Mouse (Mus musculus) kidney, postnatal 0 days (tissue): Measurements from ENCODE around the gene 7530416G11Rik. TPM values are rescaled to one million over a fixed set of nuclear protein-coding genes. Genes with fewer than 3 reads are reported as not detected.

Experiments
- ATAC-seq: fragments of 200-750 bp; cut with Nextera tagmentation; replicated peaks from 2 replicates; pipeline ENCODE4 v1.8.0; 2017; ENCODE audit warnings: low read depth, moderate number of reproducible peaks, moderate TSS enrichment, moderate library complexity; ENCODE audit not compliant: low FRiP score
- DNase-seq: peaks from one replicate; pipeline ENCODE4 v3.0.0-alpha.2; 2016; ENCODE audit warnings: low spot score
- H3K27ac ChIP-seq: fragments of 300-500 bp; sonication (generic); 2 replicates; pipeline ENCODE4 v1.5.1; 2014; ENCODE audit warnings: mild to moderate bottlenecking
- H3K27me3 ChIP-seq: fragments of 300-500 bp; sonication (generic); 2 replicates; pipeline ENCODE4 v1.6.1; 2014; ENCODE audit warnings: low read length, mixed read lengths; ENCODE audit not compliant: insufficient read depth
- H3K36me3 ChIP-seq: fragments of 300-500 bp; sonication (generic); 2 replicates; pipeline ENCODE4 v1.6.1; 2014; ENCODE audit warnings: low read length, mixed read lengths; ENCODE audit not compliant: insufficient read depth
- H3K4me1 ChIP-seq: fragments of 300-500 bp; sonication (generic); replicated peaks from 2 replicates; pipeline ENCODE4 v1.6.1; 2014; ENCODE audit warnings: antibody characterized with exemption, low read length, mixed read lengths; ENCODE audit not compliant: insufficient read depth
- H3K4me2 ChIP-seq: fragments of 300-500 bp; sonication (generic); 2 replicates; pipeline ENCODE4 v1.6.1; 2014; ENCODE audit warnings: mild to moderate bottlenecking, low read length, moderate library complexity, mixed read lengths
- H3K4me3 ChIP-seq: fragments of 300-500 bp; sonication (generic); replicated peaks from 2 replicates; pipeline ENCODE4 v1.5.1; 2014; ENCODE audit warnings: low read depth, low read length
- H3K9ac ChIP-seq: fragments of 300-500 bp; sonication (generic); 2 replicates; pipeline ENCODE4 v1.6.1; 2014; ENCODE audit warnings: low read depth, low read length
- H3K9me3 ChIP-seq: fragments of 300-500 bp; sonication (generic); replicated peaks from 2 replicates; pipeline ENCODE4 v1.6.1; 2016; ENCODE audit warnings: low read length, inconsistent platforms, mixed read lengths
- CTCF ChIP-seq: IDR thresholded peaks from 2 replicates; pipeline ENCODE4 v1.5.1; 2016; ENCODE audit warnings: antibody characterized with exemption, low read depth, mild to moderate bottlenecking, moderate library complexity
- WGBS: fragments of 180-500 bp; shearing (Covaris S2); extraction: QIAGEN DNeasy Blood & Tissue Kit; methylation state at CpG from one replicate; pipeline ENCODE4 v1.1.7; 2014; 5-methylcytosine and 5-hydroxymethylcytosine counted together
- polyA plus RNA-seq: library from polyadenylated mRNA; unstranded; fragments of >200 nt; fragmentation: Nextera tagmentation; extraction: Ambion mirVana; gene quantifications from 2 replicates; pipeline ENCODE4 v1.2.1, GENCODE M21; 2015

The 7530416G11Rik gene
- polyA plus RNA-seq, 1 experiment from 2014 or later, result not detected

DNA sequence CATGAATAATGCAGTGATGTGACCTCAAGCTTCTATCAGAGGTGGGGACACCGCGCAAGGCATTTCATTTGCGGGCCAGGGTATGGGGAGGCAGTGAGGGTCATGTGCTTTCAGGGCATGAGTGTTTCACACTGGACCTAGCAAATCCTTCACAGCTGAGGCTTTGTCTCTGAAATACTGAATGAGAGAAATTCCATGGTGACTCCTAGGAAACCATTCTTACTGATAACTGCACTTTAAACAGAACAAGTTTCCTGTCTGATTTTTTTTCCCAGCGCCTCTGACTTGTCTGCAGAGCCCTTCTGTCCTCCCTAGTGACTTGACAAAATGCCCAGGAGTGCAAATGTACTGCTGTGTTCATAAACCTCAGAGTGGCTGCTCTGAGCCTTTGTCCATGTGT lies 41.5 kb downstream of the 7530416G11Rik start:
- ATAC-seq (no peak), DNase-seq (no peak)
- H3K9me3 ChIP-seq, result no peaks in the 10 kb centered on the region
- peaks cover 13% of the 10 kb centered on the region; the same call in 1 of the 2 replicates for H3K36me3 ChIP-seq
- H3K4me3 ChIP-seq, result no peak overlapping the region
- no peak for TF ChIP-seq CTCF
- H3K27me3 ChIP-seq, result no peaks in the 10 kb centered on the region
- no peak overlapping the region for H3K4me2 ChIP-seq
- no peak overlapping the region for H3K9ac ChIP-seq
- 83% methylated on average over 4 of the region's 4 CpGs for WGBS
- no peaks in the 10 kb centered on the region for H3K4me1 ChIP-seq
- H3K27ac ChIP-seq, result no peak overlapping the region

DNA sequence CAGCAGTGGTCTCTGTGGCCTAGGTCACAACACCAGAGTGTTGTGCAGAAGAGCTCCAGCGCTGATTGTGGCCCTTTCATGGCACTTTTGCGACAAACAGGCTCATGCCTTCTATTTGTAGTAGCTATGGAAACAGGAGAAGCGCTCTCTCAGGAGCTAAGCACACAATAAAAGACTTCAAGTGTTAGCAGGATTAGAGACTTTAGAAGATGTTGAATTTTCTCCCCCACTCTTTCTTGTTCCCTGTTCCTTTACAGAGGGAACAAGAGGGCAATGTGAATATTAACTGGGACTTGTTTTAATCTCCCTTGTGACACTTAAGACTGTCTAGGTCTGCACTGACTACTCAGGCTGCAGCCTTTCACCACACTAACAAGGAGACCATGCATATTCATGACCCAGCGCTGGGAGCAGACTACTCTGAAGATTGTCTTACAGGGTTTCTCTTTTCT lies 44.4 kb downstream of the 7530416G11Rik start:
- ATAC-seq (no peak), DNase-seq (no peak)
- Histone ChIP-seq H3K27me3 (no peaks in the 10 kb centered on the region), H3K27ac (no peak overlapping the region), H3K9ac (no peak overlapping the region), H3K4me1 (no peaks in the 10 kb centered on the region), H3K4me2 (no peak overlapping the region), H3K9me3 (no peaks in the 10 kb centered on the region), H3K36me3 (peaks cover 8% of the 10 kb centered on the region; the same call in 1 of the 2 replicates), H3K4me3 (no peak overlapping the region)
- 60% methylated on average over 4 of the region's 4 CpGs for WGBS
- TF ChIP-seq CTCF, result no peak

DNA sequence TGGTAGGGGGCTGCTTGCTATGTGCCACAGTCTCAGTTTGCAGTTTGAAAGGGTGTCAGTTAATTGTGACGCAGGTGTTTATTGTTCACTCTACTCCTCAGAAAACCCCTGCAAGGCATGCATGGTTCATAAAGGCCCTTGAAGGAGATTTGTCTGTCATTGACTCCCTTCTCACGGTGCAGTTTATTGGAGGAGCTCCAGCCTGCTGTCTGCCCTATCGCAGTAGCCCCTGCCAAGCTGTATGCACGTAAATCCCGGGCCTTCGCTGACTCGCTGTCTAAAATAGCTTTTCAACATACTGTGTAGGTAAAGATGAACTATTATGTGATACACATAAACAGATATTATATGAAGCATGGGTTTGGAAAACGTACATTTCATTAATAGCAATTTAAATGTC lies 45.2 kb downstream of the 7530416G11Rik start:
- H3K36me3 ChIP-seq, result 0 out of 2 replicates have a peak, but pooled peaks cover 8% of the 10 kb centered on the region

DNA sequence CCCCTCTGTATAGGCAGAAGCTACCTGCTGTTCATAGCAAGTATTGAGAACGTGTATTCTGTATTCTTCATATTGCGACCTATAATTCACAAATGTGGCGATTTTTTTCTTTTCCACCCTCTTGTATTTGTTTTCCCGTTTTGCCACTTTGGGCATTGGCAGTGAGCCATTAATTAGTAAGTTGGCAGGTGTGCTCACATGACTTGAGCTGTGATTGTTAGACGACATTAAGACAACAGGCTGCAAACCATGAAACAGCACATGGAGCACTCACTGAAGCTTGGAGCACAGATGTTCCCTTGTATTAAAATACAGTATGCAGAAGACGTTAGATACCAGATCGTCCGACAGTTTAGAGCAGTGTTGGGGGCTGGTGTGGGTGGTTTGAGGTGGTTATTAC lies 46.1 kb downstream of the 7530416G11Rik start:
- 71% methylated on average over 8 of the region's 8 CpGs for WGBS
- Histone ChIP-seq H3K27me3 (no peaks in the 10 kb centered on the region), H3K9ac (no peak overlapping the region), H3K4me2 (no peak overlapping the region), H3K4me3 (no peak overlapping the region), H3K27ac (no peak overlapping the region), H3K9me3 (no peaks in the 10 kb centered on the region), H3K36me3 (0 out of 2 replicates have a peak, but pooled peaks cover 8% of the 10 kb centered on the region), H3K4me1 (no peaks in the 10 kb centered on the region)
- DNase-seq (no peak), ATAC-seq (no peak)
- no peak for TF ChIP-seq CTCF

More for the DNA sequence above, 45.2 kb downstream of the 7530416G11Rik start:
- no peaks in the 10 kb centered on the region for H3K27me3 ChIP-seq
- WGBS, result 75% methylated on average over 8 of the region's 8 CpGs
- no peak overlapping the region for H3K9ac ChIP-seq
- no peak overlapping the region for H3K4me3 ChIP-seq
- H3K9me3 ChIP-seq, result no peaks in the 10 kb centered on the region
- no peaks in the 10 kb centered on the region for H3K4me1 ChIP-seq
- DNase-seq (no peak), ATAC-seq (no peak)
- H3K4me2 ChIP-seq, result no peak overlapping the region
- TF ChIP-seq CTCF, result no peak
- H3K27ac ChIP-seq, result no peak overlapping the region

DNA sequence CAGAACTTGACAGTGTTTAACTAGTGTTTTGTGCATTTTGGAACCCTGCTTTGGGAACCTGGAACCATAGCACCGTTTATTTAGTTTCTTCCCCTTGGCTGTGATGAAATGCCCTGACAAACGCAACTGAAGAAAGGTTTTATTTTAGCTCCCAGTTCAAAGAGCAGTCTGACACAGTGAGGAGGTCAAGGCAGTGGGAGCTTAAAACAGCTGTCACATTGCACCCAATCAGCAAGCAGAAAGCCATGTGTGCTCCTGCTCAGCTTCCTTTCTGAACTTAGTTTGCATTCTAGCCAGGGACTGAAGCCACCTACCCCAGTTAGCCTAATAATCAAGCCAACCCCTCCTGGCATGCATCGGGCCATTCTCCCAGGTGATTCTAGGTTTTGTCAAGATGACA lies 56.4 kb downstream of the 7530416G11Rik start:
- H3K9me3 ChIP-seq, result no peaks in the 10 kb centered on the region
- H3K4me3 ChIP-seq, result no peak overlapping the region
- no peak for ATAC-seq
- 73% methylated on average over 3 of the region's 3 CpGs for WGBS
- no peaks in the 10 kb centered on the region for H3K4me1 ChIP-seq
- no peak overlapping the region for H3K9ac ChIP-seq
- no peak for DNase-seq
- 0 out of 2 replicates have a peak, but pooled peaks cover 2% of the 10 kb centered on the region for H3K36me3 ChIP-seq
- H3K4me2 ChIP-seq, result no peak overlapping the region
- H3K27ac ChIP-seq, result no peak overlapping the region
- H3K27me3 ChIP-seq, result no peaks in the 10 kb centered on the region
- TF ChIP-seq CTCF, result no peak

Other genes starting within 250 kb of the 7530416G11Rik start
- gene Atxn10, start 167.0 kb downstream of the 7530416G11Rik start, polyA plus RNA-seq, result 215 and 237 TPM in 2 replicates
- gene Wnt7b, start 79.2 kb upstream of the 7530416G11Rik start, polyA plus RNA-seq, result 24.9 and 26.3 TPM in 2 replicates
- gene Ppara, start 231.8 kb upstream of the 7530416G11Rik start, polyA plus RNA-seq, result 10.9 and 12.0 TPM in 2 replicates